Mouse (Mus musculus) adrenal gland, postnatal 36 days (tissue): ENCODE data around the gene Mfng. TPM values are rescaled to one million over a fixed set of nuclear protein-coding genes. Genes with fewer than 3 reads are reported as not detected.

ENCODE experiments used
- DNase-seq, 2 experiments: peaks; one replicate each; pipeline ENCODE4 v3.0.0; 2021; ENCODE audit warnings: mixed read lengths in 1 of 2
- total RNA-seq, 2 experiments: library from RNA; stranded (reverse); gene quantifications; 2 replicates each; pipeline ENCODE4 v1.2.3; 2021

The Mfng gene
- total RNA-seq, 2 experiments from 2014 or later: 12.3 to 16.7 TPM

- DNase-seq: no peak
These were observed 57.4 kb downstream of the Mfng start for GRCm38 (mm10) chr15:78715856-78716255.

- DNase-seq: no peak
These were observed 59.5 kb downstream of the Mfng start for GRCm38 (mm10) chr15:78713751-78714150.

GRCm38 (mm10) chr15:78712335-78713258, 60.7 kb downstream of the Mfng start:
- peak; percentile 69 to 80 for DNase-seq

DNA sequence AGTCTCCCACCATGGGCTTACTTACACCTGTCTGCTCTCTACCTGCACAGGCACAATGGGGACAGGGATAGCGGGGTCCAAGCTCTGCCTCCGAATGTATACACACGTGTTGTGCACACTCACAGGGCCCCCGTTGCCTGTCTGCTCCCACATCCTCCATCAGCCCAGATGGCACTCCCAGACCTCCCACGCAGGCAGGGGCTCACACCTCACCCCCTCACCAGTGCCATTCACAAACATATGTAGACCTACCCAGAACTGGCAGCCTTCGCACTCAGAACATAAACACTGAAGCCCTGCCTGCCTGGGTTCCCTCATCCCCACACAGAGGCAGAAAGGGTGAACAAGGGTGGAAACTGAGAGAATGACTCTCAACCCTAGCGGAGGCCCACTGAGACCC, 61.3 kb downstream of the Mfng start:
- DNase-seq: no peak

GRCm38 (mm10) chr15:78710634-78711033, 62.6 kb downstream of the Mfng start:
- DNase-seq: no peak

DNA sequence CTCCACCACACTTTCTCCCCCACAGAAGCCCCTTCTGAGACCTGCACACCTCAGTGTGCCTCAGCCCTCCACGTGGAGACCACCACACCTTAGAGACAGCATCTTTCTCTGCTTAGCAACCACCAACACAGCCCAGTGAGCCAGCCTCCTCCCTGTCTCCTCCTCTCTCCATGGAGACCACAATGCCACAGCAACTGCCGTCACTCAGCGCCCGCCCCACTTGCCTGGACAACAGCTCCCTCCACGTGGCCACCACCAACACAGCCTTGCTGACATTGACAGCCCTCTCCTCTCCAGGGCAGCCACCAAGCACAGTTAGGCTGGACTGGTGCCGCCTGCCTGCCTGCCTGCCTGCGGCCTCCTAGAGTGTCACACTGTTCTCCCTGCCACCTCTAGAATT, 63.5 kb downstream of the Mfng start:
- DNase-seq: peak in 1 of 2 experiments; percentile 20

DNA sequence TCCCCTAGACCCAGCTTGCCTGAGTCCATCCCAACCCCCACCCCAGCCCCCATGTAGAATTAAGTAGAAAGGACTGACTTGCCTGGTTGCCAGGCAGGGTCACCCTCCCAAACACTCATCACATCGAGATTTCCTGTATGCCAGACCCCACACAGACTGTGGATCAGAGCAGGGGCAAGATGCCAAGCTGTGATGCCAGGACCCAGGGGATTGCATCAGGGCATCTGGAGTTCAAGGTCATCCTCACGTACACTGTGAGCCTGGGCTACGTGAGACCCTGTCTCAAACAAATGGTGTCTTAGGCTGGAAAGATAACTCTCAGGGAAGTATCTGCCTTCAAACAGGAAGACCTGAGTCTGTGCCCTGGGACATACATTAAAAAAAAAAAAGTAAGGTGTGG, 66.6 kb downstream of the Mfng start:
- peak in 1 of 2 experiments; percentile 28 for DNase-seq

Other genes with a start within 250 kb of the Mfng start
- 10 to 100 TPM; 38.1 to 40.7 TPM for gene C1qtnf6, start 242.1 kb downstream of the Mfng start, total RNA-seq
- gene Sstr3, start 228.8 kb downstream of the Mfng start, total RNA-seq: under 1 TPM; 0.30 to 0.70 TPM
- 1 to 10 TPM; 3.3 to 3.7 TPM for gene Rac2, start 200.7 kb downstream of the Mfng start, total RNA-seq
- 10 to 100 TPM in 1 of 2 experiments, 1 to 10 TPM in 1; 6.8 to 10.2 TPM for gene Cyth4, start 176.4 kb downstream of the Mfng start, total RNA-seq
- gene Elfn2, start 54.7 kb downstream of the Mfng start, total RNA-seq: 1 to 10 TPM; 2.7 to 3.0 TPM
- 1 to 10 TPM; 5.9 to 9.8 TPM for gene Card10, start 29.6 kb upstream of the Mfng start, total RNA-seq
- 10 to 100 TPM; 36.8 to 52.6 TPM for gene Cdc42ep1, start 69.1 kb upstream of the Mfng start, total RNA-seq
- under 1 TPM; 0.53 to 0.56 TPM for gene Lgals2, start 82.1 kb upstream of the Mfng start, total RNA-seq
- 10 to 100 TPM; 56.0 to 57.3 TPM for gene Gga1, start 103.7 kb upstream of the Mfng start, total RNA-seq
- gene Gm49510, start 126.2 kb upstream of the Mfng start, total RNA-seq: not detected
- 1 to 10 TPM; 7.2 to 8.5 TPM for gene Sh3bp1, start 126.3 kb upstream of the Mfng start, total RNA-seq
- 1 to 10 TPM; 3.3 to 3.7 TPM for gene Pdxp, start 140.4 kb upstream of the Mfng start, total RNA-seq
- gene Lgals1, start 153.2 kb upstream of the Mfng start, total RNA-seq: 100 to 1,000 TPM; 303 to 486 TPM
- 10 to 100 TPM; 41.5 to 47.4 TPM for gene Nol12, start 161.5 kb upstream of the Mfng start, total RNA-seq
- gene Triobp, start 174.2 kb upstream of the Mfng start, total RNA-seq: 100 to 1,000 TPM; 111 to 142 TPM